Mouse (Mus musculus) megakaryocyte, embryonic 14.5 days (primary cell): Measurements from ENCODE around the gene AI413582. TPM values are rescaled to one million over a fixed set of nuclear protein-coding genes. Genes with fewer than 3 reads are reported as not detected.

Experiments
- H3K27me3 ChIP-seq: replicated peaks from 2 replicates; pipeline ENCODE3; 2012; ENCODE audit warnings: inconsistent platforms
- H3K36me3 ChIP-seq: replicated peaks from 2 replicates; pipeline ENCODE3; 2012; ENCODE audit warnings: low read length, inconsistent platforms, mixed read lengths
- H3K4me1 ChIP-seq: 2 replicates; pipeline ENCODE4 v1.6.1; 2012; ENCODE audit warnings: inconsistent platforms
- H3K4me3 ChIP-seq: replicated peaks from 2 replicates; pipeline ENCODE3; 2012; ENCODE audit warnings: moderate library complexity, mild to moderate bottlenecking, inconsistent platforms
- H3K9me3 ChIP-seq: 2 replicates; pipeline ENCODE4 v1.6.1; 2012; ENCODE audit warnings: inconsistent platforms
- FLI1 ChIP-seq: IDR thresholded peaks from 2 replicates; pipeline ENCODE4 v1.6.1; 2012; ENCODE audit warnings: low read length, inconsistent platforms, mixed read lengths
- GATA1 ChIP-seq: IDR thresholded peaks from 3 replicates; pipeline ENCODE4 v1.6.1; 2012; ENCODE audit warnings: mixed read lengths, low read length, inconsistent platforms, borderline replicate concordance
- polyA plus RNA-seq: library from polyadenylated mRNA; stranded (reverse); fragments of >175 nt; gene quantifications from 2 replicates; pipeline ENCODE4 v1.2.3, GENCODE M21; 2012; ENCODE audit warnings: low replicate concordance; ENCODE audit not compliant: insufficient read depth

AI413582 gene
- polyA plus RNA-seq, 1 experiment: 284 TPM

DNA sequence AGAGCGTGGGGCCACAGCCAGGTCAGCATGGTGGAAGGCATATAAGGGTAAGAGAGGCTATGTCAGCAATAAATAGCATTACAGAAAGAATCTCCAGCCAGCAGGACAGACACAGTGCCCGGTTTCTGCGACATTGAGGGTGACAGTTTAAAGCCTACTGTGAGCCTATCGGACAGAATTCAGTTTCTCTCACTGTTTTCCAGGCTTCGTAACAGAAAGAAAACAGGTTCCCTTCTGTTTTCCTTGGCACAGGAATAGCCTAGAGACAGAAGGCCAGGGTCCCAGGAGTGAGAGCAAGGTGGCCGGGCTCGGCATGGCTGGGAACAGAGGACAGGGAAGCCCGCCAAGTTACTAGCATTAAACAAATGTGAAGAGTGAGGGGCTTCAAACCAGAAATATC lies 14.3 kb upstream of the AI413582 start:
- Histone ChIP-seq H3K4me1 (peaks cover 87% of the 10 kb centered on the region), H3K9me3 (no peaks in the 10 kb centered on the region), H3K36me3 (peaks cover 94% of the 10 kb centered on the region), H3K4me3 (no peak overlapping the region), H3K27me3 (no peaks in the 10 kb centered on the region)
- TF ChIP-seq GATA1: no peak
- TF ChIP-seq FLI1: no peak

- H3K4me3 ChIP-seq: no peak overlapping the region
- TF ChIP-seq FLI1 (no peak), GATA1 (no peak)
- H3K4me1 ChIP-seq: peaks cover 87% of the 10 kb centered on the region
- no peaks in the 10 kb centered on the region for H3K27me3 ChIP-seq
- H3K9me3 ChIP-seq: no peaks in the 10 kb centered on the region
- peaks cover 94% of the 10 kb centered on the region for H3K36me3 ChIP-seq
These were observed 12.9 kb upstream of the AI413582 start for GRCm38 (mm10) chr17:27578487-27578886.

DNA sequence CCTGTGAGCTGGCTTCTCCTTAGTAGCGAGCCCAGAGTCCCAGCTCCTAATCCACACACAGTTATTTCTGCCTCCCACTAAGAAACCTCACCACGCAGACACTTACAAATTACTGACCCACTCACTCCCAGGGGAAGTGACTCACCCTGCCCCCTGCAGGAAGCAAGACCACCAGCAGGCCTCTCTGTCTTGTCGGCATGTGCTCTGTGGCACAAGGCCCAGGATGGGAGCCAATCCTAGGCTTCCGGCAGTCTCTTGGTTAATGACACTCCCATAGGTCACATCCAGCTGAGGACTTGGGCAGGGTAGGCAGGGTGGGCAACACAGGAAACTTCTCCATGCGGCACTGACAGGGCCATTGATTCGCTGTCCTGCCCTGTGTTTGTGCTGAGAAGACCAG lies 11.9 kb upstream of the AI413582 start:
- H3K4me3 ChIP-seq: no peak overlapping the region
- H3K27me3 ChIP-seq: no peaks in the 10 kb centered on the region
- H3K36me3 ChIP-seq: peaks cover 91% of the 10 kb centered on the region
- no peaks in the 10 kb centered on the region for H3K9me3 ChIP-seq
- peaks cover 84% of the 10 kb centered on the region for H3K4me1 ChIP-seq
- TF ChIP-seq FLI1: no peak
- no peak for TF ChIP-seq GATA1

GRCm38 (mm10) chr17:27576056-27576455 lies 10.5 kb upstream of the AI413582 start:
- TF ChIP-seq FLI1 (no peak), GATA1 (no peak)
- Histone ChIP-seq H3K4me1 (peaks cover 88% of the 10 kb centered on the region), H3K4me3 (no peak overlapping the region), H3K36me3 (peaks cover 90% of the 10 kb centered on the region), H3K9me3 (no peaks in the 10 kb centered on the region), H3K27me3 (no peaks in the 10 kb centered on the region)

DNA sequence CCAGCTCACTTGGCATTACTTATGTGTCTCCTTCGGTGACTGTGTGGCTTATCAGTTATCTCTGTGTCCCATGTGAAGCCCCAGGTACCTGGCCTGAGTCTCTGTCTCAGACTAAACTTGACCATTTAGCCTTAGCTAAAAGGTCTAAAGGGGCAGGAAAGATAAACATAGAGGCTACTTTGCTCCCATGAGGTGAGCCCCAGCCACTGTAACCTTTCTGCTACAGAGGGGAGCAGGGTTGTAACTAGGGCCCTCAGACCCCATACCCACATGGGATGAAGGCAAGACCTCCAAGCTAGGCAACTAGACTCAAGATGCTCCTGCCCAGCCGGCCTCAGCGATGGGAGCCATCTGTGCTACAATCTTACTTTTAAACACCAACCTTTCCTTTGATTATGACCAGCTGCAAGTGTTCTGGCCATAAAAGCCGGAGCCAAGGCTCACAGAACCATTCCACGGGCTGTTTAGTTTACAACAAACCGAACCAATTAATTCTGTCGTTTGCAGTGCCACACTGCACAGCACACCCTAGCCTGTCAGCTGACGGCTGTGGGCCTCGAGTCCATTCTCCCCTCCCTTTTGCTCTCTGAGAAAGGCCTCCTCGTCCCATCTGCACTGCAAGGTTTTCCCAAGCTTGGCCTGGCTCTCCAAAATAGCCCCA lies 9.7 kb upstream of the AI413582 start:
- H3K4me1 ChIP-seq: peaks cover 89% of the 10 kb centered on the region
- TF ChIP-seq FLI1: no peak
- no peaks in the 10 kb centered on the region for H3K27me3 ChIP-seq
- H3K4me3 ChIP-seq: no peak overlapping the region
- peaks cover 90% of the 10 kb centered on the region for H3K36me3 ChIP-seq
- no peaks in the 10 kb centered on the region for H3K9me3 ChIP-seq

DNA sequence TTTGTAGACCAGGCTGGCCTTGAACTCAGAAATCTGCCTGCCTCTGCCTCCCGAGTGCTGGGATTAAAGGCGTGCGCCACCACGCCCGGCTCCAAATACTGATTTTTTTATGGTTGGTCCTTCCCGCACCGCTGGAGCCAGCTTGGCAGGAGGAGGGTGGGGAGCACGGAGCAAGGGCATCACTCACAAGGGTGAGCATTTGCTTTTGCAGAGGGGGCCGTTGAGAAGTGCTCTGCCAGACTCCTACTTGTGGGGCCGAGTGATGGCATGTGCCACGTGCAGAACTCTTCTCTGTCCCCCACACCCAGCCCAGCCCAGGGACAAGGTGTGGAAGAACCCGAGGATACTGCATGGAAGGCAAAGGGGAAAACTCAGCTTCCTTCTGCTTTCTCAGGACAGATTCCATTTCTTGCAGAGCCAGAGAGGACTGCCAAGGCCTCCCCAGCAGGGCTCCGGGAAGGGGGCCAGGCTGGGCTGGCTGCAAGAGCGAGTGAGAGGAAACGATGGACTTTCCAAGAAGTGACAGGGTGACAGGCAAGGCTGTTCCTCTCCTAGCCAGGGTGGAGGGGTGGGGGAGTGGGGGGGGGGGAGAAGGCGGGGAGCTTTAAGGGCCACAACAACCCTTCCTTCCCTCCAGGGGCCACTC lies 9.0 kb upstream of the AI413582 start:
- H3K4me1 ChIP-seq: peaks cover 92% of the 10 kb centered on the region
- H3K27me3 ChIP-seq: no peaks in the 10 kb centered on the region
- peaks cover 90% of the 10 kb centered on the region for H3K36me3 ChIP-seq
- peak overlapping the region; percentile 10 for H3K4me3 ChIP-seq
- TF ChIP-seq FLI1 (no peak), GATA1 (no peak)
- no peaks in the 10 kb centered on the region for H3K9me3 ChIP-seq

DNA sequence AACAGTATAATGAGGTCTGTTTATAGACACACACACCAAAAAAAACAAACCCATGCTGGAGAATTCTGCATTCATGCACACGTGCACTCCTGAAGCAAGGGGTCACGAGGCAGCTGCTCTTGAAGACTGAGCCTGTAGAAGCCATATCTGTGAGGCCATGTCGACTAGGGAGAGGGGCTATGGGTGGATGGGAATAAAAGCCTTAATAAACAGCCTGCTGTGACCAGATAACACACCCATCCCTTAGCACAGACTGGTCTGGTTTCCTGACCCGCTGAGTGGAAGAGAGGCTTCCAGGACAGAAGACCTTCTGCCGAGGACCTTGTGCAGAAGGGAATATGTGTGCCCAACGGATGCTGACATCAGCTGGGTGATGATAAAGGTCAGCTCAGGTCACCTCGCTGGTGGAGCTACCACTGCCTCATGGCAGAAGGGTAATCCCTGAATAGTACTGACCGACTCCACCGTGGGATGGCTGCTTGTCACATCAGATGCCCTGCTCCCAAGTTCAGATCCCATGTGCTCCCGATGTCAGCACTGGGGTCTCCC lies 8.3 kb upstream of the AI413582 start:
- TF ChIP-seq FLI1: no peak
- no peak for TF ChIP-seq GATA1
- H3K4me3 ChIP-seq: peak overlapping the region; percentile 76
- no peaks in the 10 kb centered on the region for H3K27me3 ChIP-seq
- H3K4me1 ChIP-seq: peaks cover 93% of the 10 kb centered on the region
- H3K9me3 ChIP-seq: no peaks in the 10 kb centered on the region
- H3K36me3 ChIP-seq: peaks cover 90% of the 10 kb centered on the region

DNA sequence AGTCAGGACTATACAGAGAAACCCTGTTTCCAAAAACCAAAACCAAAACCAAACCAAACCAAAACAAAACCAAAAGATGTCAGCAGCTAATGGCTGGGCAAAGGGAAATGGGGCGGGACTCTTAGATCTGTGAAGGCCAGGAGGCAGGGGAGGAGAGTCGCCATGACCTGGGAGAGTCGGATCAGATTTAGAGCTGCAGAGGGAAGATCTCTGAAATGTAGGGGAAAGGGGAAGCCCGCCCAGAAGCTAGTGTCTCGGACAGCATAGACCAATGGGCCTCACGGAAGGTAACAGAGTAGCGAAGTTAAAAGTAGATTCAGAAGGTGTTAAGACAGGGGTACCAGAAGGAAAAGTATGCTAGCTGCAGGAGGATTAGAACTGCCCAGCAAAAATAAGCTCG lies 5.8 kb upstream of the AI413582 start:
- H3K9me3 ChIP-seq: no peaks in the 10 kb centered on the region
- no peaks in the 10 kb centered on the region for H3K27me3 ChIP-seq
- H3K4me3 ChIP-seq: no peak overlapping the region
- peaks cover 95% of the 10 kb centered on the region for H3K4me1 ChIP-seq
- H3K36me3 ChIP-seq: peaks cover 84% of the 10 kb centered on the region
- TF ChIP-seq GATA1 (no peak), FLI1 (no peak)

DNA sequence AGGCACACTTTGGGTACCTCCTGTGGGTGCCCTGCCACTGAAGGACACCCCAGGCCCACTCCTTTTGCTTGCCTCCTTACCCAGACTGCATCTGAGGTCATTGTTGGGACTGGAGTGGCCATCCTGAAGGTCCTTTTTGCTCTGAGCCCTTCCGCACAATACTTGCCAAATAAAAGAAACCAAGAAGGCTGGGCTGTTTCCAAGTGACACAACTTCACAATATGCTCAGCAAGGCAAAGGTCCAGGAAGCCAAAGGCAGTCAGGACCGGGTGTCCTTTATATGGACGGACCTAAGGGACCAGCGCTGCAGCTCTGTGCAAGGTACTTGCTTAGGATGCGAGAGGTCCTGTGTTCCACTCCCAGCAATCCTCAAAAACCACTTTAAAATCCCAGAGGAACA lies 2.7 kb upstream of the AI413582 start:
- H3K36me3 ChIP-seq: peaks cover 73% of the 10 kb centered on the region
- H3K9me3 ChIP-seq: no peaks in the 10 kb centered on the region
- no peak for TF ChIP-seq GATA1
- TF ChIP-seq FLI1: no peak
- H3K4me3 ChIP-seq: no peak overlapping the region
- no peaks in the 10 kb centered on the region for H3K27me3 ChIP-seq
- peaks cover 93% of the 10 kb centered on the region for H3K4me1 ChIP-seq

DNA sequence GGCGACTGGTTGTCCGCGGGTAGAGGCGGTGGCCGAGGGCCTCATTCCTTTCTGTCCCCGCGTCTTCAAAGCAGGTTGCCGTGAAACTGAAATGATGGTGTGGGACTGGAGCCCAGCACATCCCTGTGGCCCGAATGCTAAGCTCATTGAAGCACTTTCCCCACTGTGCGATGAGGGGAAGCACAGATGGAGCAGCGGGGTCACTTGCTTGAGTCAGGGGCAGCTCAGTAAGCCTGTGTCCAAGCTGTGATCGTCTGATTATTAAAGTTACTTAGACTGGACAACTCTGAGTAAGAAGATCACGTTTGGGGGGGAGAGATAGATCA lies 349 bp upstream of the AI413582 start:
- H3K4me3 ChIP-seq: peak overlapping the region; percentile 99
- peaks cover 85% of the 10 kb centered on the region for H3K4me1 ChIP-seq
- H3K36me3 ChIP-seq: peaks cover 63% of the 10 kb centered on the region

More for the DNA sequence above, 349 bp upstream of the AI413582 start:
- no peaks in the 10 kb centered on the region for H3K27me3 ChIP-seq
- TF ChIP-seq GATA1 (no peak), FLI1 (no peak)
- no peaks in the 10 kb centered on the region for H3K9me3 ChIP-seq
